Mouse (Mus musculus): Measurements from ENCODE around the gene Ctnnal1. TPM values are rescaled to one million over a fixed set of nuclear protein-coding genes. Genes with fewer than 3 reads are reported as not detected.
A peak's percentile ranks its signal among the peaks of the same experiment; 100 is the strongest.

Ctnnal1 gene
- total RNA-seq, 2 experiments from 2014 or later: 24.3 to 33.9 TPM

DNA sequence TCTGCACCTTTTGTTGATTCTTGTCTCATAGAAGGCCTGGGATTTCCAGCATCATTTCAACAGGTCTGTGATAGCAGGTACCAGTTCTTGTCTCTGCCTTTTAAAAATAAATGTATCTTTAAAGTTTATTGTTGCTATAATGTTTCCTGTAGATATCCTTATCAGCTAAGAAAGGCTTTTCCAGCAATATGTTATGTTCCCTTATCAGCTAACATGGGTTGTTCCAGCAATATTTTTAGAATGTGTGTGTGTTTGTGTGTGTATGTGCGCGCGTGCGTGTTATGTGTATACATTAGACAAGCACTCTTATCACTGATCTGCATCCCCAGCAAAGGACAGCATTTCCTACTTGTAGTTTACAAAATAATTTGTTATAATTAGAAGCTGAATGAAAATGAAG, 3.4 kb downstream of the Ctnnal1 start:
- no peak for DNase-seq

DNA sequence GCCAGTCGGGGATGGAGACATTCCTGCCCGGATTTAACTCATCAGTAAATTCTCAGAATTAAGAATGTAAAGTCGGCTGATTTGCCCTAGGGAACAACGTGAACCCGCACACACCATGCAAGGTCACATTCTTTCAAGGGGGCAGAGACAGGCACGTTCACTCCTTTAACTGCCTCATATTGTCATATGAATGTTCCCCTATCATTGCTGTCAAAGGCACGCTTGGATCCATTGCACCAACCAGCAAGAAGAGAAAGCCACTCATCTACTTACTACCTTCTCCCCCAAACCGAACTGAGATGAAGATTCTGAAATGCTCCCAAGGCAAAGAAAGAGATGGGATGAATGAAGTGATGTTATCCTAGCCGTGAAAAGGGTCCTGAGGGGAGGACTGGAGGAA, 6.3 kb downstream of the Ctnnal1 start:
- DNase-seq: no peak

DNA sequence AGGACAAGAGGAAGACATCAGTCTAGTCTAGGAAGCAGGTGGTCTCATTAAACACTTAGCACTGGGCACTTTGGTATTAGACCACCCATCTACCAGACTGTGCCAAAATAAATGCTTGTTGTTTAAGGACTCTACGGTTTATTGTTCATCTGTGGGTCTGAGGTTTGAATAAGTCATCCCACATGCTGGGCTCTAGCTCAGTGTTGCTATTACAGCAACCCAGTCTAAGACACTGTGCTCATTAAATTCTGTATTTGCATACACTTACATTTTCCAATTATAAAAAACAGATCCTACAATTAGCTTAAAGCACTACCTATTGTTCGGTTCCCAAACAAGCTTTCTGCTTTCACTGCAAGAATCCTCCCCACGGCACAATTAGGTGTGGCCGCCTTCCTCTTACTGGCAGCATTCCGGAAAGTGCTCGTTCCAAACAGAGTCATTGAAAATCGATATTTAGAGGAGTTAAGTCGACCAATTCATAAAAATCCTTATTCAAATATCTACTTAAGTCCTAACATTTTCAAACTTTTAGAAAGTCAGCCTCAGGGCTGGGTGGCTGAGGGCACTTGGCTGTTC, 8.5 kb downstream of the Ctnnal1 start:
- no peak for DNase-seq

DNA sequence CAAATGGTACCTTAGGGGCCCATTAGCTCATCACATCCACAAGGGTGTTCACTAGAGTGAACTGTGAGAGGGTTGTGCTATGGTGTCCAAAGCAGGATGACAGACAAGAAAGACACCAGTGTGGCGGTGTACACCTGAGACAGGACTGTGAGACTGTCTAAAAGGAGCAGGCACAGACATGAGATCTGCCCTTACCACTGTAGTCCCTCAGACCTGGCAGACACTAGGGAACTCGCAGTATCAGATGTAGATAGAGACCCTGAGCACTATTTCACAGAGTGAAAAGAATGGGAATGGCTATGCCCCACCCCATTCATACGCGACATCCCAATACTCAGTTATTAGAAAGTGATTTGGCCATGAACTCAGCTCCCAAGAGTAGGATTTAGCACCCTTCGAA, 9.1 kb downstream of the Ctnnal1 start:
- DNase-seq: no peak

DNA sequence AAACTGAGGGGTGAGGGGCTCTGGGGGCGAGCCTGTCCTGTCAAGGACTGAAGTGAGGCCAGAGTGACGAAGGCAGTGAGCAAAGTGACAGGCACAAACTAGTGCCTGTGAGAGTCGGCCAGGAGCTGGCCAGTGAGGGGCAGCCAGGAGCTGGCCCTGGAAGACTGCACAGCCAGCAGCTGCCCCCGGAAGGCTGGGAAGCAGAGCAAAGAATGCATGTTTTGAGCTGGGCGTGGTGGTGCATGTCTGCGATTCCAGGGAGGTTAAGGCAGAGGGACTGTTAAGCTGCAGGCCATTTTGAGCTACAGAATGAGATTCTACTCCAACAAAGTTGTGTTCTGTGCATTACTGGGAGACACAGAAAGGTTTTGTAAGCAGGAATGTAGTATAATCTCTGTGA, 14.3 kb downstream of the Ctnnal1 start:
- DNase-seq: peak in 1 of 2 experiments; percentile 12

DNA sequence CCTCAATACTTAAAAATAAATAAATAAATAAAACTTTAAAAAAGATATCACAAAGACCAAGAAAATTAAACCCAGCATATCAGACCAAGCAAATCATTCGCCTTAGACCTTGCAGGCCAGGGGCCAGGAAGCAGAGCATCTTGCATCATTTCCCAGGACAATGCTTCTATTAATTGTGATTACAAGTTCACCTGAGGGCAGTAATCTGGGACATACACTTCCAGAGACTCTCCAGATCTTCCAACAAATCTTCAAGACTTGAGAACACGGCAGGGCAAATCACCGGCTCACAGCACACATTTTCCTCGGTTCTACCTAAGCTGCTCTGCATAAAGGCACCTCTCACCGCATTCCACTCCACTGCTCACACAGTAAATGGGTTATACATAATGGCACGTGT, 16.9 kb downstream of the Ctnnal1 start:
- no peak for DNase-seq

DNA sequence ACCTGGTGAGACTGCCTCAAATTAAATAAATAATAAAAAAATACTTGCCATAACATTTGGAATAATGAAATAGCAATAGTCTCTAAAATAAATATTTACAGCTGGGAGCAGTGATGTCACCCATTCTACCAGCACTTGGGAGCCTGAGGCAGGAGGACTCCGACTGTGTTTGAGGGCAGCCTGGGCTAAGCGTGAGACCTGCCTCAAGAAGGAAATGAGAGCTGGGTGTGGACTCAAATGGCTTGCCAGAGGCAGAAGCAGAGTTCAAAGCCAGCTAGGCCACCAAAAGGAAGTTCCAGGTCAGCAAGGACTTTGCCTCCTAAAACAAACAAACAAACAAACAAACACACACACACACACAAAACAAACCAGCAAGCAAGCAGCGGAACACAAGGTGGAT, 17.6 kb downstream of the Ctnnal1 start:
- no peak for DNase-seq

DNA sequence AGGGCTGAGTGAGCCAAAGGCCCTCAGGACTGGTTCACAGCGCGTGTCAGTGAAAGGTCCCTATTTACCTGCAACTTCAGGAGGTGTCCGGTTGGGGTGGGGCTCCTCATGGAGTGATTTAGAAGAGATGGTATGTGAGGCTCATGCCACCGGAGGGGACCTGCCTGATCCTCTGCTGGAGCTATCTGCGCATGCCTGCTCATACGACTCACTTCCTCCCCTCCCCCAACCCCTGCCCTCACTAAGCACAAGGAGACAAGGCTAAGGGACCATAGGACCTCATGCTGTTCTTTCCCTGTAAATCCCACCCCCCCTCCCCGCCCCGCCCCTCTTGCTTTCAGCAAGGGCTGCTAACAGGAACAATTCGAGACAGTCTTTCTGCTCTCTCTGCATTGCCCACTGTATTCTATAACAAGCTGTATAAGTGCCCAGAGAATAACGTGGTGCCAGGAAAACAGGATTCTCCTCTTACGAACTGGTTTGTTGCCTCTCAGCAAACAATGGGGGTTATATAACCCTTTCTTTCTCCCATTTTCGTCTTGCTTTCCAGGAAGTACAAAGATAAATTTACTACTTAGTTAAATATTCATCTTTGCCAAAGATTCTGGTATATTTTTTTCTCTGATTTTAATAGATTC, 19.0 kb downstream of the Ctnnal1 start:
- DNase-seq: no peak

DNA sequence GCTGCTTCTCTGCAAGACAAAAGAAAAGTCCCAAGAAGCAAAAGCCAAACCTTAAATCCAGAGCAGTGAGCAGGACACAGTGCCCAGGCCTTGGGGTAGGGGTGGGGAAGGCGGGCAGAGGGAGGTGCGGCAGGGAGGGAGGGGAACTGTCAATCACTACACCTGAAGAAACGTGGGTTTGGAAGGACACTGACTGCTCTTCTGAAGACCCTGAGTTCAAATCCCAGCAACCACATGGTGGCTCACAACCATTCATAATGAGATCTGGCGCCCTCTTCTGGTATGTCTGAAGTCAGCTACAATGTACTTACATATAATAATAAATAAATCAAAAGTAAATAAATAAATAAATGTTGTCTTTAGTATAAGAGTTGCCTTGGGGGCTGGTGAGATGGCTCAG, 20.1 kb downstream of the Ctnnal1 start:
- no peak for DNase-seq

DNA sequence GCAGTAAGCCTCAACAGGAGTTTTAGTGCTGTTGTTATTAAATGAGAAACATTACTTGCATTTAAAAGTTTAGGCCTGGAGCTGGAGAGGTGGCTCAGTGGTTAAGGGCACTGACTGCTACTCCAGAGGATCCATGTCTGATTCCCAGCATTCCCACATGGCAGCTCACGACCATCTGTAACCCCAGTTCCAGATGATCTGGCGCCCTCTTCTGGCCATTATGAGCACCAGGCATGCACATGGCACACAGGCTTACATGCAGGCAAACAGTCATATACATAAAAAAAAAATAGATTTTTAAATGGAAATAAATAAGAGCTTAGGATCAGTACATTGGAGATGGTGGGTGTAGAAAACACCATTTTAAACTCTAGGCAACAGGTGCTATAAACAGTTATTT, 21.0 kb downstream of the Ctnnal1 start:
- DNase-seq: no peak

DNA sequence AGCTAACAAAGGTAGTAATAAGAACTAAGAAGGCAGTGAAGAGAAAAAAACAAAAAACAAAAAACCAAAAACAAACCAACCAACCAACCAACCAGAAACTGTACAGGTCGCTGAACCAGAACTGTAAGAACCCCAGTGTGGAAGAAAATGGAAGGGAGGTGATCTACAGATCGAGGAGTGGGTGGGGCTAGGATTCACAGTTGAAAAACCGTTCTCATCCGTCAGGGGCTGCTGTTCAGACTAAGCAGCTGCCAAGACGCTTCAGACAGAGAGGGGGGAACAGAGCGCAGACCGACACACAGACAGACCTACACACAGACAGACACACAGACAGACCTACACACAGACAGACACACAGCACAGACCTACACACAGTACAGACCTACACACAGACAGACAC, 22.5 kb downstream of the Ctnnal1 start:
- no peak for DNase-seq

DNA sequence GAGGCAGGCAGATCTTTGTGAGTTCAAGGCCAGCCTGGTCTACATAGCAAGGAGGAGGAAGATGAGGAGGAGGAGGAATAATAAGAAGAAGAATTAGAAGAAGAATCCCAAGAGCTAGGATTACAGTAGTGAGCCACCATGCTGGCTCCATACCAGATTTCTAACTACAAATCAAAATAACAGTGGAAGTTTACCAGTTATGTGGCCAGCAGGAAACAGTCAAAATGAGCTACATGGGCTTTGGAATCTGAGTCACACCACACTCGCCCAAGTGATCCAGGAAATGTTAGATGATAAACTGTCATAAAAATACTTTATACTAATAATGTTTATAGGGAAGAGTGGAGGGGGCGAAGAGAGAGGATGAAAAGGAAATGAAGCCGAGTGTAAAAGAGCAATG, 24.7 kb downstream of the Ctnnal1 start:
- DNase-seq: no peak

DNA sequence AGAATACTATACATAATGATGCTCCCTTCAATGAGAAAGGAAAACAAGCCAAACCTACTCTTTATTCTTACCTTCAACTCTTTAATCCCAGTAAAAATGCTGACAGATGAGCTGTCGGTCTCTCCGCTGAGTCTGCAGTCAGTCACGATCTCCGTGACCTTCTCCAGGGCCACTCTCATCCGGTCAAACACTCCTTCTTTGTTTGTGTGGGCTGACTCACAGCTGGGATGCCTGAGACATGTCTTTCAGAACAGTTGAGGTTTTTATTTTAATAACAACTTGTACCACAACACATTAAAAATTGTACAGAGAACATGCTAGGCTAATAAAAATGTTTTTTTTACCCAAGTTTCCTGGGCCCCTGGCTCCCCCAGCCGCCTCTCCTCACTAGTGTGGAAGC, 27.3 kb downstream of the Ctnnal1 start:
- peak; percentile 56 to 71 for DNase-seq

DNA sequence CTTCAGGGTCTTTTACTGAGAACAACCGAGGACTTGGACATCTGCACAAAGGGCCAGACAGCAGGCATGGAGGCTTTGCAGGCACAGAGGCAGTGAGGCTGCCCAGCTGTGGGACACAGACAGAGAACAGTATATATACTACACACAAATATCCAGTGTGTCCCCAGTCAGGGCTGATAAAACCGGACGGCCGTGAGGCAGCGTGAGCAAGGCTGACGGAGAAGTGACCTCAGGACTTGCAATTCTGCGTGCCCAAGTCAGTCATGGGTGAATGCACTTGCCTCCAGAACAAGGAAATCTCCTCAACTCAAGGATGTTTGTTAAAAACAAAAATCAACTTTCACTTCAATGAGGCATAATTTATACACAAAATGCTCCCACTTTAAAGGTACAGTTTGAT, 33.0 kb downstream of the Ctnnal1 start:
- DNase-seq: peak in 1 of 2 experiments; percentile 44

DNA sequence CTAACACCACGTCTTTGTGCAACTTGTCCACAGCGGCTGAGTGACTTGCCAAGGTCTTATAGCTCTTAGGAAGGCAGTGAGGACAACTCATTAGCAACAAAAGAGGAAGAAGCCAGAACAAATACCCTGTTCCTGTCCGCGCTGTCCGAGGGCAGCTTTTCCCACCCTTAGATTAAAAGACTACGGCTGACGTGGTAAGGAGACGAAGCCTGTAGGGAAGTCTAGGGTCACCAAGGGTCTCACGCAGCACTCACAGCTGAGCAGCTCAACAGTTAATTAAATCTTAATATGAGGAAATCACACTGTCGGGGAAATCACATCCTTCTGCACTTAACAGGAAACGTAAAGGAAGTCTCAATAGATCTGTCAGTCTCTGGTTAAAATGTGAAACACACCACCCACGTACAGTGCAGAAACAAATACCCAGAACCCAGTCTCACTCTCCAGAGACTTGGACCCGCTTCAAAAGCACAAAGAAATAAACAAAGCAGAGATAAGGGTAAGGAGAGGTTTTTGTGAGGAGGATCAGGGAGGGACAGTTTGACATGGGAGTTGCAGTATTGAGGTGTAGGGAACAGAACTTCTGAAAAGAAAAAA, 33.9 kb downstream of the Ctnnal1 start:
- no peak for DNase-seq

DNA sequence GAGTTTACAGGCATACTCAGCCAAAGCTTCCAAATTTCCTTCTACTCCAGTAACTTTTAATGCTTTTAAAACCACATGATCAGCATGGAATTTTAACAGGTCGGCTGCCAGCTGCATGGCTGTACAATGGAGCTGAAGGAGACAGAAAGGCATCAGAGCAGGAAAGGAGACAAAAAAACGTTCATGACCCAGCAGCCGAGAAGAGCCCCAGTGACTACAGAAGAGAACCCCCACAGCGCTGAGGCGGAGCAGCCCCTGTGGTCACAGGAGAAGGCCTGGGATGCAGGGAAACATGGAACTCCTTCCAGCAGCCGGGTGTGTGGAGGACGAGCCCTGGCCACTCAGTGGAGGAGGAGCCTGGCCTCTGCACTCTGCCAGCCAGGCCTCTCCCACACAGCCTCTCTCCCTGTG, 35.5 kb downstream of the Ctnnal1 start:
- peak; percentile 13 to 16 for DNase-seq

DNA sequence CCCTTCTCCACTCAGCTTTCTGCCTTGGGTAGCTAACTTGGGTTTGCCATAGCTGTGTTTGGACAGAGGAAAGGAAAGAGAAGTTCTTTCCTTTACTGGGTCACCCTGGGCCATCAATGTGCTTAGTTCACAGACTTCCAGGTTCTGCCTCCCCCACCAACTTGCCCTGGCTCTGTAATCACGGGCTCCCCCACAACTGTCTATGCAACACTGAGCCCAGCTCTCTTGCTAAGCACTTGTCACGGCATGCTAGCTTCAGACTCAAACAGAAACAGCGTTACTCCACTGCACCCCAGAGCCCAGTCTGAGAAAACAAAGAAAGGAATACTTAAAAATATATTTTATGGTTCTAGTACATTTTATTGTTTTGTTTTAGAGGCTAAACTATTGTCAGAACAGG, 36.1 kb downstream of the Ctnnal1 start:
- no peak for DNase-seq

DNA sequence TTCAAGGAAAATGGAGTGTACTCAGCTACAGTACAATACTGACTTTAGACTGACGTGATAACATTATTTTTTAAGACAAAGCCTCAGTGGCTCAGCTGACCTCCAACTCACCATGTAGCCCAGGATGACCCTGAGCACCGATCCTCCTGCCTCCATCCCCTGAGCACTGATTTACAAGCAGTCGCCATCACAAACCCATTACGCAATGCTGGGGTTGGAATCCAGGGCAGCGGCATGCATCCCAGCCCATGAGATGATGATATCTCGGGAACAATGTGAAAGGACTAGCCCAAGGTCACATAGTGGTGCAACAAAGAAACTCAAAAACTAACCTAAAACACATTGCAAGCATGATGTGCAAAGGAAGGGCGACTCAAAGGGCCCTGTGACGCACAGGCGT, 40.8 kb downstream of the Ctnnal1 start:
- peak; percentile 56 to 78 for DNase-seq

DNA sequence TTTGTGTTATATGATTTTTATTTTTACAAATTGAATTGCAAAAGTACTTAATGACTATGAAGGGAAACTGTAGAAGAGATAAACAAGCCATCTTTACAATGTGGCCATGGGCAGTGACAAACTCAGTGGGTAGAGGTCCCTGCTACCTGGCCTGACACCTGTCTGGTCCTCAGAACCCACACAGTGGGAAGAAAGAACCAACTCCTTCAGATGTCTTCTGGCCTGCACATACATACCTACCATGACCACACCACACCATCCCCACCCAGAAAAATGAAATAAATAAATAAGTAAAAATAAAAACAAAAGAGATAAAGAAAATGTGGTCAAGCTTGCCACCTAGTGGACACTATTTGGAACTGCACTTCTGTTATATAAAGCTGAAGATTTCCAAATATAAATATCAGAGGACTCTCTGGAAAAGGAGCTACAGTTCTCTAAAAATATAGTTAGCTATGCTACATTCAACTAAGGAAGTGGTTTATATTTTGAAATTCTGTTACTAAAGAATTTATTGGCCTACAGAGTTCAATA, 44.9 kb downstream of the Ctnnal1 start:
- DNase-seq: no peak

DNA sequence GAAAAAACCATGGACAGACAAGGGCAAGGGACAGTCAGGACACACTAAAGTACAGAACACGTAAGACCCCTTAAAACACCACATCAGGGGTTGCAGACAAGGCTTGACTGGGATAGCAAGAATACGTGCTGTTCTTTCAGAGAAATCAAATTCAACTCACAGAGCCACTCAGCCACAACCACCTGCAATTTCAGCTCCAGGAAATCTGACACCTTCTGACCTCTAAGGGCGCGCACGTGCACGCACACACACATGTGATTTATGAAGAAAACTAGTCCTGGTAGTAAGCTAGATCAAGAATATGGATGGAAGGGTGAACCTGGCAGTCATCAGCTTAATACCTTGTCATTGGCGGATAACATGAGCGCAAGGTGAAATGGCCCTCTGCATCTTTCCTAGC, 49.9 kb downstream of the Ctnnal1 start:
- DNase-seq: no peak

DNA sequence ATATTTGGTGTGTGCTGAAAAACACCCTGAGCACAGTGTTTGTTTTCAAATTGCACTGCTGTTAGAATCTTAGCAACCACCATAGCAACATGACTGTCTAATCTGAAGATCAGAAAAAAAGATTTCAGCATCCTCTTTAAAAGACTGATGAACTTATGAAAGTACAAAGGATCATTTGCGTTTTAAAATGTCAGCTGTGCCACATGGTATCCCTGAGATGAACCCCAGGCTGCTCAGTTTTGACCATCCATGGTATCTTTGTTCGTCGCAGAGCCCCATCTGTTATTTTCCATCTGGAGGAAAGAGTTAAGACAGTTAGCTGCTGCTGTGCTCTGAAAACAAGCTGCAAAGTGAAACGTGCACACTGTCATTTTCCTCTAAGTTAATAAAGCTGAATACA, 52.9 kb downstream of the Ctnnal1 start:
- DNase-seq: no peak

DNA sequence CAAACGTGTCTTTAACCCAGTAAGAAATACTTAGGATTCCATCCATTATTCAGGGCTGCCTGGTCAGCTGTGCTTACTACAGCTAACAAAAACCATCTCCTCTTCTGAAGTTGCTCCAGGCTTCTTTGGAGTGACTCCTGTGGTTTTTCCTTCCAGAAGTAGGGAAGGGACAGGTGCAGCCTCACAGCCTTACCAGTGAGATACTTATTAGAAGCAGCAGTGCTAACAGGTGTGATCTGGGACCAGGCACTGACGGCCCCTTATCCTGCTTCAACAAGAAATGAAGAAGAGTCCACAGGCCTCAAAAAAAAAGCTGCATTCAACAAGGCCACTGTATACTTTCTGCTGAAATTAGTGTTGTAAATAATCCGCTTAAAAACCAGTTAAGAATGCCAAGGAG, 53.3 kb downstream of the Ctnnal1 start:
- DNase-seq: no peak

DNA sequence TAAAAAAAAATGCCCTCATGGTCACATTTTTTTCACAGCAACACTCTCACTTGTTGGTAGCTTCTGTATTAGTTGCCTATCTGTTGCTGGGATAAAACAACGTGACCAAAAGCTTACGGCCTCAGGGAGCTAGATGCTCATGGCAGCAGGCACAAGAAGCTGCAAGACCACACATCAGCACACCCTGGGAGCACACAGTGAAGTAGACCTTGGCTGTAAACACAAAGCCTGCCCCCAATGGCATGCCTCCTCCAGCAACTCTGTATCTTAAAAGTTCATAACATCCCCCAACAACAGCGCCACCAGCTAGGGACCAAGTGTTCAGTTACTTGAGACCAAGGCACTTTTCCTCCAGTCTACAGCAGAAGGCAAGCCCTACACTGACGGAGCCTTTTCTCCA, 55.9 kb downstream of the Ctnnal1 start:
- DNase-seq: no peak

DNA sequence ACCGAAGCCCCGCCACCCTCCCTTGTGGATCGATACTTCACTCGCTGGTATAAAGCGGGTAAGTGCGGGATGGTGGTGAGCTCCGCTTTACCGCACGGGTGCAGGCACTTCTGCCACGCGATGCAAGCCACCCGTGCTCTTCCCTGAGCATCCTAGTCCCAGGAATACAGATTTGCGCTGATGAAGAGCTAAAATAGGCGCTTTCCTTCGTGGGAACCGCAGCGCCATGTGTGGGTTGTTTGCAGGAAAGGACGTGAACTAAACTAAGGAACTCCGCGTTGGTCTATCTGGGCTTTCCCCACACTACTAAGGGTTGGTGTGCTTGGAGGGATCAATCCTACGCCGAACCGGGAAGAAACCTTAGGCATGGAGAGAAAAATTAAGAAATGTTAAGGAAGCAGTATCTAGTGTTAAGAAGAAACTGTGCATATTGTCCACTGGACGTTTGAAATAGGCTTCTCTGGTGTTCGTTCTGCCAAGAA, 62.3 kb downstream of the Ctnnal1 start:
- peak in 1 of 2 experiments; percentile 9 for DNase-seq

Measured in adrenal gland, postnatal 36 days (tissue).